Mouse (Mus musculus): ENCODE results near the gene Arfip1. TPM values are rescaled to one million over a fixed set of nuclear protein-coding genes. Genes with fewer than 3 reads are reported as not detected.

Gene Arfip1
- total and polyA plus RNA-seq, 3 experiments: 5.6 to 14.8 (median 14.8) TPM

GRCm38 (mm10) chr3:84502101-84502500 lies 80.3 kb downstream of the Arfip1 start:
- H3K9ac ChIP-seq (ENCODE audit: low read depth, low read length): no peak overlapping the region
- no peaks in the 10 kb centered on the region for H3K4me1 ChIP-seq (ENCODE audit: control insufficient read depth, insufficient read depth, low read length)
- intact Hi-C loops (cut with DNase I): no loop called here
- no peaks in the 10 kb centered on the region for H3K27me3 ChIP-seq (ENCODE audit: control insufficient read depth, insufficient read depth, low read length)
- no peaks in the 10 kb centered on the region; the same call in 1 of the 2 replicates for H3K36me3 ChIP-seq (ENCODE audit: control insufficient read depth, insufficient read depth, low read length)
- no peaks in the 10 kb centered on the region for H3K79me2 ChIP-seq (replicated peaks; ENCODE audit: control insufficient read depth, insufficient read depth, low read length)
- 76% methylated on average over 2 of the region's 2 CpGs for WGBS
- H3K27ac ChIP-seq: no peak overlapping the region
- no peak for DNase-seq
- TF ChIP-seq POLR2A (IDR thresholded peaks at IDR 0.05; ENCODE audit: insufficient read depth, low read depth, low read length) (no peak), CTCF (IDR thresholded peaks at IDR 0.05) (no peak), EP300 (IDR thresholded peaks at IDR 0.05; ENCODE audit: insufficient read depth, low read depth, low read length) (no peak)
- H3K4me3 ChIP-seq: no peak overlapping the region

GRCm38 (mm10) chr3:84500491-84500890 lies 81.9 kb downstream of the Arfip1 start:
- intact Hi-C loops (cut with DNase I): no loop called here
- no peaks in the 10 kb centered on the region; the same call in 1 of the 2 replicates for H3K36me3 ChIP-seq (ENCODE audit: control insufficient read depth, insufficient read depth, low read length)

GRCm38 (mm10) chr3:84497718-84498117 lies 84.7 kb downstream of the Arfip1 start:
- no peak for TF ChIP-seq EP300 (IDR thresholded peaks at IDR 0.05; ENCODE audit: insufficient read depth, low read depth, low read length)
- TF ChIP-seq POLR2A (IDR thresholded peaks at IDR 0.05; ENCODE audit: insufficient read depth, low read depth, low read length): no peak
- TF ChIP-seq CTCF (IDR thresholded peaks at IDR 0.05): no peak
- Histone ChIP-seq H3K27me3 (ENCODE audit: control insufficient read depth, insufficient read depth, low read length) (no peaks in the 10 kb centered on the region), H3K4me3 (no peak overlapping the region), H3K36me3 (ENCODE audit: control insufficient read depth, insufficient read depth, low read length) (no peaks in the 10 kb centered on the region), H3K4me1 (ENCODE audit: control insufficient read depth, insufficient read depth, low read length) (no peaks in the 10 kb centered on the region), H3K9ac (ENCODE audit: low read depth, low read length) (no peak overlapping the region), H3K79me2 (replicated peaks; ENCODE audit: control insufficient read depth, insufficient read depth, low read length) (no peaks in the 10 kb centered on the region), H3K27ac (no peak overlapping the region)
- intact Hi-C loops (cut with DNase I): no loop called here
- 88% methylated on average over 11 of the region's 11 CpGs for WGBS
- DNase-seq: no peak

More at GRCm38 (mm10) chr3:84500491-84500890, 81.9 kb downstream of the Arfip1 start:
- Histone ChIP-seq H3K27ac (no peak overlapping the region), H3K79me2 (replicated peaks; ENCODE audit: control insufficient read depth, insufficient read depth, low read length) (no peaks in the 10 kb centered on the region), H3K27me3 (ENCODE audit: control insufficient read depth, insufficient read depth, low read length) (no peaks in the 10 kb centered on the region), H3K9ac (ENCODE audit: low read depth, low read length) (no peak overlapping the region), H3K4me1 (ENCODE audit: control insufficient read depth, insufficient read depth, low read length) (no peaks in the 10 kb centered on the region), H3K4me3 (no peak overlapping the region)
- 91% methylated on average over 10 of the region's 10 CpGs for WGBS
- TF ChIP-seq EP300 (IDR thresholded peaks at IDR 0.05; ENCODE audit: insufficient read depth, low read depth, low read length) (no peak), POLR2A (IDR thresholded peaks at IDR 0.05; ENCODE audit: insufficient read depth, low read depth, low read length) (no peak), CTCF (IDR thresholded peaks at IDR 0.05) (no peak)
- no peak for DNase-seq

GRCm38 (mm10) chr3:84492657-84493056 lies 89.8 kb downstream of the Arfip1 start:
- Histone ChIP-seq H3K36me3 (ENCODE audit: control insufficient read depth, insufficient read depth, low read length) (no peaks in the 10 kb centered on the region), H3K4me1 (ENCODE audit: control insufficient read depth, insufficient read depth, low read length) (no peaks in the 10 kb centered on the region), H3K4me3 (no peak overlapping the region), H3K79me2 (replicated peaks; ENCODE audit: control insufficient read depth, insufficient read depth, low read length) (no peaks in the 10 kb centered on the region), H3K27me3 (ENCODE audit: control insufficient read depth, insufficient read depth, low read length) (no peaks in the 10 kb centered on the region), H3K9ac (ENCODE audit: low read depth, low read length) (no peak overlapping the region), H3K27ac (no peak overlapping the region)
- WGBS: 91% methylated on average over 8 of the region's 8 CpGs
- intact Hi-C loops (cut with DNase I): no loop called here
- TF ChIP-seq CTCF (IDR thresholded peaks at IDR 0.05) (no peak), EP300 (IDR thresholded peaks at IDR 0.05; ENCODE audit: insufficient read depth, low read depth, low read length) (no peak), POLR2A (IDR thresholded peaks at IDR 0.05; ENCODE audit: insufficient read depth, low read depth, low read length) (no peak)
- no peak for DNase-seq

- no peak for TF ChIP-seq POLR2A (IDR thresholded peaks at IDR 0.05; ENCODE audit: insufficient read depth, low read depth, low read length)
- TF ChIP-seq EP300 (IDR thresholded peaks at IDR 0.05; ENCODE audit: insufficient read depth, low read depth, low read length): no peak
- TF ChIP-seq CTCF (IDR thresholded peaks at IDR 0.05): no peak
- Histone ChIP-seq H3K4me1 (ENCODE audit: control insufficient read depth, insufficient read depth, low read length) (no peaks in the 10 kb centered on the region), H3K27ac (no peak overlapping the region), H3K79me2 (replicated peaks; ENCODE audit: control insufficient read depth, insufficient read depth, low read length) (no peaks in the 10 kb centered on the region), H3K4me3 (no peak overlapping the region), H3K9ac (ENCODE audit: low read depth, low read length) (no peak overlapping the region), H3K36me3 (ENCODE audit: control insufficient read depth, insufficient read depth, low read length) (no peaks in the 10 kb centered on the region), H3K27me3 (ENCODE audit: control insufficient read depth, insufficient read depth, low read length) (no peaks in the 10 kb centered on the region)
- DNase-seq: no peak
- 78% methylated on average over 4 of the region's 4 CpGs for WGBS
- intact Hi-C loops (cut with DNase I): no loop called here
Observed at GRCm38 (mm10) chr3:84492148-84492547, 90.3 kb downstream of the Arfip1 start.

GRCm38 (mm10) chr3:84488716-84489115 lies 93.7 kb downstream of the Arfip1 start:
- H3K4me3 ChIP-seq: no peak overlapping the region
- no peaks in the 10 kb centered on the region for H3K36me3 ChIP-seq (ENCODE audit: control insufficient read depth, insufficient read depth, low read length)
- no peaks in the 10 kb centered on the region for H3K27me3 ChIP-seq (ENCODE audit: control insufficient read depth, insufficient read depth, low read length)
- no peak overlapping the region for H3K27ac ChIP-seq
- no peak overlapping the region for H3K9ac ChIP-seq (ENCODE audit: low read depth, low read length)
- no peaks in the 10 kb centered on the region for H3K79me2 ChIP-seq (replicated peaks; ENCODE audit: control insufficient read depth, insufficient read depth, low read length)
- intact Hi-C loops (cut with DNase I): no loop called here
- no peaks in the 10 kb centered on the region for H3K4me1 ChIP-seq (ENCODE audit: control insufficient read depth, insufficient read depth, low read length)
- 71% methylated on average over 6 of the region's 6 CpGs for WGBS
- TF ChIP-seq POLR2A (IDR thresholded peaks at IDR 0.05; ENCODE audit: insufficient read depth, low read depth, low read length) (no peak), EP300 (IDR thresholded peaks at IDR 0.05; ENCODE audit: insufficient read depth, low read depth, low read length) (no peak), CTCF (IDR thresholded peaks at IDR 0.05) (no peak)
- no peak for DNase-seq
